In the genomic region with DNA sequence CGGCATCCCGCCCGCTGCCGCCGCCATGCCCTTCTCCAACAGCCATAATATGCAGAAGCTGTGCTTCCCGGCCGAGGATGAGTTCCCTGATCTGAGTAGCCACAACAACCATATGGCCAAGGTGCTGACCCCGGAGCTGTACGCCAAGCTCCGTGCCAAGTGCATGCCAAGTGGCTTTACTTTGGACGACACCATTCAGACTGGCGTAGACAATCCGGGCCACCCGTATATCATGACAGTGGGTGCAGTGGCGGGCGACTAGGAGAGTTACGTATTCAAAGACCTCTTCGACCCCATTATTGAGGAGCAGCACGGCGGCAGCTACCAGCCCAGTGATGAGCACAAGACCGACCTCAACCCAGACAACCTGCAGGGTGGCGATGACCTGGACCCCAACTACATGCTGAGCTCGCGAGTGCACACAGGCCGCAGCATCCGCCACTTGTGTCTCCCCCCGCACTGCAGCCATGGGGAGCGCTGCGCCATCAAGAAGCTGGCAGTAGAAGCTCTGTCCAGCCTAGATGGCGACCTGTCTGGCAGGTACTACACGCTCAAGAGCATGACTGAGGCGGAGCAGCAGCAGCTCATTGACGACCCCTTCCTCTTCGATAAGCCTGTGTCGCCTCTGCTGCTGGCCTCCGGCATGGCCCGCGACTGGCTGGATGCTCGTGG, we compare ENCODE assay signal across 8 mouse cellular contexts.
DNase-seq lines count a peak whose midpoint lies in the region; ATAC-seq lines count a peak whose summit lies in the region.

No protein-coding gene starts in this region.

- H3K4me1 ChIP-seq in heart, embryonic 15.5 days (replicated peaks) = no peaks in the 10 kb centered on the region
- H3K4me1 ChIP-seq in heart, embryonic 10.5 days = no peaks in the 10 kb centered on the region
- no peaks in the 10 kb centered on the region for H3K4me1 ChIP-seq in lung, embryonic 16.5 days (replicated peaks; ENCODE audit: control insufficient read depth, insufficient read depth, low read length)

- no peak overlapping the region for H3K27ac ChIP-seq in heart, embryonic 15.5 days
- no peak overlapping the region for H3K27ac ChIP-seq in heart, embryonic 10.5 days
- no peak overlapping the region for H3K27ac ChIP-seq in lung, embryonic 16.5 days (ENCODE audit: low read length)

- H3K4me3 ChIP-seq in heart, embryonic 15.5 days = no peak overlapping the region
- no peak overlapping the region for H3K4me3 ChIP-seq in heart, embryonic 10.5 days
- H3K4me3 ChIP-seq in lung, embryonic 16.5 days (ENCODE audit: low read length) = no peak overlapping the region

- H3K36me3 ChIP-seq in heart, embryonic 15.5 days = no peaks in the 10 kb centered on the region
- H3K36me3 ChIP-seq in heart, embryonic 10.5 days = no peaks in the 10 kb centered on the region
- H3K36me3 ChIP-seq in lung, embryonic 16.5 days (ENCODE audit: control insufficient read depth, insufficient read depth, low read length) = no peaks in the 10 kb centered on the region

- no peak overlapping the region for H3K9ac ChIP-seq in heart, embryonic 15.5 days
- H3K9ac ChIP-seq in lung, embryonic 16.5 days (ENCODE audit: low read length) = no peak overlapping the region

- H3K4me2 ChIP-seq in heart, embryonic 15.5 days = no peak overlapping the region
- H3K4me2 ChIP-seq in lung, embryonic 16.5 days (ENCODE audit: low read depth, low read length) = no peak overlapping the region

- H3K27me3 ChIP-seq in heart, embryonic 15.5 days = no peaks in the 10 kb centered on the region
- H3K27me3 ChIP-seq in heart, embryonic 10.5 days (ENCODE audit: insufficient read depth, poor library complexity, severe bottlenecking) = no peaks in the 10 kb centered on the region
- no peaks in the 10 kb centered on the region for H3K27me3 ChIP-seq in lung, embryonic 16.5 days (ENCODE audit: control insufficient read depth, insufficient read depth, low read depth, low read length)

- ATAC-seq in heart, embryonic 15.5 days (replicated peaks; ENCODE audit: insufficient number of reproducible peaks, insufficient read depth, low FRiP score, low read depth) = peak; percentile 44; the same call in 1 of the 2 replicates
- ATAC-seq in lung, embryonic 16.5 days (ENCODE audit: low read depth) = 0 out of 2 replicates have a peak, but pooled peaks have one; percentile 15
- peak; percentile 42 for ATAC-seq in granulocyte monocyte progenitor cell, adult 5-6 weeks (replicated peaks; ENCODE audit: poor library complexity, severe bottlenecking)
- peak; percentile 43; the same call in 1 of the 2 replicates for ATAC-seq in monocyte, adult 5-6 weeks (replicated peaks; ENCODE audit: insufficient number of reproducible peaks, low FRiP score, low TSS enrichment, poor library complexity, severe bottlenecking)

- no peak for DNase-seq in heart, embryonic 10.5 days (ENCODE audit: low spot score)
- DNase-seq in lung, postnatal 4 days = no peak
- DNase-seq in cerebellum, postnatal 36 days = no peak
- DNase-seq in frontal cortex, adult 2 months (ENCODE audit: extremely low spot score in 1 of 2, low spot score in 1 of 2) = no peak

- 90% methylated on average over 39 of the region's 39 CpGs for WGBS in heart, embryonic 15.5 days
- 89% methylated on average over 39 of the region's 39 CpGs for WGBS in heart, embryonic 10.5 days
- WGBS in lung, embryonic 16.5 days = 93% methylated on average over 39 of the region's 39 CpGs

- peaks cover 50% of the 10 kb centered on the region for H3K9me3 ChIP-seq in heart, embryonic 15.5 days (replicated peaks)
- peaks cover 58% of the 10 kb centered on the region for H3K9me3 ChIP-seq in heart, embryonic 10.5 days
- peaks cover 34% of the 10 kb centered on the region for H3K9me3 ChIP-seq in lung, embryonic 16.5 days (ENCODE audit: control insufficient read depth, low read length)
